Mouse (Mus musculus): ENCODE results near the gene Anks4b.

Anks4b gene

DNA sequence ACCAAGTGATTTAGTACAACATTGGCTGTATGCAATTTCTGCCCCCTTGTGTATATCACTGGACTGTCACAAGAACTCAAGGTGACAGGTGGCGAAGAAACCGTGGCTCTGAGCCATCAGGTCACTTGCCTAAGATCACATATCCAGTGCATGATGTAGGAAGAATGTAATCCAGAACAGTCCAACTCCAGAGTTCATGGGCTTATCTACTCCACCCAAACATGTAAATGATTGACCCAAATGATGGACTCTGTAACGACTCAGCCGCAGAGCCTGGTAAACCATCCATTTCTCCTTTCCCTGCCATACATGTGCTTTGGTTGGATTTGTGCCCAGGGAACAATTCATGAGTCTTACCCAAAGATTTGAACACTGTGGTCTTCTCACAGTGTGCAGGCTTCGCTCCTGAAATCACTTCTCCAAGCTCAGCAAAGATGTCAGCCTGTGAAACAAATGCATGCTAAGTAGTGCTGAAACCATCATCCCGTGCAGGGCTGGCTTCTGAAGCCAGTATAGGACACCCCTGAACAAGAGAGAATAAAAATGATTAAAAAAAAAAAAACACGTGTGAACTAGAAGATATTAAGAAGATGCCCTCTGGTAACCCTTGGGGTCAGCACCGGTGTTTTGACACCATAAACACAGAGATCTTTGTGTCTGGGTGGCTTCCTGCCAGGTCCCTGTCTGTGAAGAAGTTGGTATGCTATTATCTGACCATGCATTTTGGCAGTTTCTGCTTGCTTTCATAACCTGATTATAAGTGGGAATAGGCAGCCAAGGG, 15.9 kb downstream of the Anks4b start:
- DNase-seq, result no peak

DNA sequence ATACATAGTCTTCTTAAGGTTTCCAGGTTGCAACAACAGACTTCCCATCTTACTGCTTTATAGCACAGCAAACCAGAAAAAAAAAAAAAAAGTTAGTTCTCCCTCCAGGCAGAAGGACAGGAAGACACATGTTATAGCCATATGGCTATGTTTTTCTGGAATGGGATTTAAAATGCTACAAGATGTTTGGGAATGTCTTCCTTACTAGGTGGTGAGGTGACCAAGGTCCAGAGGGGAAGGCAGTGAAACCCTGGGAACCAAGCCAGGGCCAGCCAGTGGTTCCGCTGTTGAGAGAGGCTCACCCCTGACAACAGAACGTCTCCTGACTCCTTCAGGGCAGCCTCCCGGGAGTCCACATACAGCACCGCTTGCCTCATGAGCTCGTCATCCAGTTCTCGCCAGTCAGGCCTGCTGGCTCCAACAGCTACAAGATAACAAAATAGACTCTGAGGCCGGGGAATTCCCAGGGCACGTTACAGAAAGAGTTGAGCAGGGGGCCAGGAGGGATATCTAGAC, 16.6 kb downstream of the Anks4b start:
- DNase-seq, result no peak

DNA sequence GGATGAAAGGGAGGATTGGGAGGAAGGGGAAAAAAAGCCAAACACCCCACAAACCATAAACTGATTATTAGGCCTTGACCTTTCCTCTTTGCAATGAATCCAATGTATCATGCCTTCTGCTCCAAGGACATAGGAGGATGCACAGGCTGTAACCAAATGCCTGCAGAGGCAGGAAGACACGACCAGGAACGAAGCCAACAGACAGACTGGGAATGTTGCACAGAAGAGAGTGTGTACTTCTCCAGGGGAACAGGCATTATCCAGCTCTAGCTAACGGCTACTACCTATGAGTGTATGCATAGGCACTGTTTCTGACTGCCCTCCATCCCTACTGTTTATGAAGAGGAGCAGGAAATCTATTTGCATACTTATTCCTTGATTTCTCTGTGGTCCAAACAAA, 18.5 kb downstream of the Anks4b start:
- DNase-seq, result no peak

DNA sequence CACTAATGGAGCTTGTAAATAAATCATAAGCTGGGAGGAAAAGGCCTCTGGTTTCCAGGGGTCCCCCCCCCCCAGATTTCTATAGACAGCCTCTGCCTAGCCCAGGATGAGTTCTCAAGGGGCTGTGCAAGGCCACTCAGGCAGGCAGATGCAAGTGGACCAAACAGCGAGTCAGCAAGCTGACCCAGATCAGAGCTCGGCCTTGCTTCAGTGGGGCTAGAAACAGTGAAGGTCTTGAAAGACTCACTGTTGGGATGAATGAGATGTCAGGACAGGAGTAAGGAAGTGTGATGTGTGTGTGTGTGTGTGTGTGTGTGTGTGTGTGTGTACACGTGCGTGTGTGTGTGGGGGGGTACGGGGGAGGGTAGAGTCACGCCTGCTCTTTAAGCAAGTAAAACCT, 19.2 kb downstream of the Anks4b start:
- DNase-seq, result no peak

DNA sequence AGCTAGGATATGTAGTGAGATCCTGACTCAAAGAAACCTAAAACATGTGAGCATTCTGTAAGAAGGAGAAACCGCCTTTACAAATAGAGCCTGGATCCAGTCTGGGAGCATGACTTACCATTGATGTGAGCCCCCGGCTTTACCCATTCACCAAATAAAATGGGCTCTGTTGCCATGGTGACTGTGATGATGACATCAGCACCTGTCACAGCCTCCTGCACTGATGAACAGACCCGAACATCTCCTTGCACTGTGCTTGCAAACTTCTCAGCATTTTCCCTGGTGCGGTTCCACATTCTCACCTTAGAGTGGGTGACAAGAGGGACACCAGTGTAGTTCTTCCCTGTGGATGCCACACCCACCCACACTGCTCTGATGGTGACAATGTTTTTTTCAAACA, 21.5 kb downstream of the Anks4b start:
- DNase-seq, result no peak

DNA sequence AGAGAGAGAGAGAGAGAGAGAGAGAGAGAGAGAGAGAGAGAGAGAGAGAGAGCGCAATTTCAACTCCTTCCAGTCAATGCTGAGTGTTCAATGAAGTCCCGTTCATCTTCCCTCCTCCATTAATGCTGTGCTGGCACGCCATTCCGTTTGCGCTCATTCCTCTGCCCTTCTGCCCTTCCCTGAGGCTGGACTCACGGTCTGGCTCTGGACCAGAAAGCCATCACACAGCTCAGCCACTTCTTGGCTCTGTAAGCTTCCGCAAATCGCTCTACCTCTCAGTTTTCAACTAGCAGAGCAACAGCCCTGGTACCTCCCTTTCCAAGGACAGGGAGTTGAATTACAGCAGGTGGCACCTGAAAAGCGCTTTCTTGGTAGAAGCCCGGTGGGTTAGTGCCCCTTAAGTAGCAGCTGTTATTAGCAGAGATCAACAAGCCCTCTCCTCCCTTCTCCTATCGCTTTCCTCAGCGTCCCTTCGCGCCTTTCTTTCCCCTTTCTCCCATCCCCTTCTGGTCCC, 27.6 kb downstream of the Anks4b start:
- peak; percentile 16 for DNase-seq

DNA sequence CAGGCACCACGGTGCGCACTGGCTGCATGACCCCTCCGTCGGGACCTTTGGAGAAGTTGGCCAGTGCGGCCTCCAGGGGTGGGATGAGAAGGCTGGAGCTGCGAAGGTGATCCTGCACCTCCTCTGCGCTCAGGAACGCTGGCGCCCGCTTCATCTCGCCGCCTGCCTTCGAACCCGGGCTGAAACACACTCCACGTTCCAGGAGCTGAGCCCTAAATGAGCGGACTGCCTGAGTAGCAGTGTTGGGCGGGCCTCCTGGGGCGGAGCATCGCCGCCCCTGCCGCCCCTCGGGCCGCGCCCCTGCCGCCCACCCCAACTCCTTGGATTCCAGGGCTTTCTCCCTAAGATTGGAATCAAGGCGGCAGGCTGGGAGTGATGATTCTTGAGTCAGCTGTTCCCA, 28.1 kb downstream of the Anks4b start, which contains the start of gene Crym:
Crym (minus strand) TSS at position 341 of the 400 bp plus-strand sequence.
- peak; percentile 35 for DNase-seq

DNA sequence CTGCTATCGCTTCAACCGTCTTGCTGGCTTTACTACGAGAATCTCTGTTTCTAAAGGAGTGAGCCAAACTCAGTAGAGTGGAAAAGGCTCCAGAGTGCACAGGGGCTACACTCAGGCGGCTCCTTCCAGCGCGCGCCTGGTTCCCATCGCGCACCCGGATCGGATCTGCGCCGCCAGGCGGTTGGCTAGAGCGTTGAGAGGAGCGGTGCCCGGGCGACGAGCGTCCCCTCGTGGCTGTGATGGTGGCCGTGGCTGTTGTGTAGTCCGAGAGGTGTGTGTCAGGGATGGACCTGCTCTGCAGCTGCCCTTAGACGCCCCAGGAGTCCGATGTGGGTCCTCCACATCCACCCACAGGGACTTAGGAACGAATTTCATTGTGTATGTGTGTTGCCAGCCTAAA, 30.1 kb downstream of the Anks4b start, which contains the start of gene Abca14:
Abca14 (plus strand) TSS at position 173 of the 400 bp plus-strand sequence.
- DNase-seq, result peak; percentile 91

DNA sequence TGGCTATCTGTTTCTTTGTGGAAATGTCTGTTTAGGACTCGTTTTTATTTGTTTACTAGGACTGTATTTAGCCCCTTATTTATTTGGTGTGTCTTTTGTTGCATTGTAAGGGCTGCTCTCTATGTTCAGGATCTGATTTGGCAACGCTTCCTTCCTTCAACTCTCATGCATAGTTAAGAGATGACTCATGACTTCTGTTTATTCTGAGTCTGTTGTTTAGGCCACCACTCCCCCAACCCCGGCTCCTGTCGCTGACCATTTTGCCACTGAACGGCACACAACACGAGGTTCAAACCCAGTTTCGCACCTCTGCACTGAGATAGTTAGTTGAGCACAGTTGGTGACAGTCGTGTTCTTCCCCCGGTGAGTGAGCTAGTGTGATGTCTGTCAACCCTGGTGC, 32.3 kb downstream of the Anks4b start:
- no peak for DNase-seq

DNA sequence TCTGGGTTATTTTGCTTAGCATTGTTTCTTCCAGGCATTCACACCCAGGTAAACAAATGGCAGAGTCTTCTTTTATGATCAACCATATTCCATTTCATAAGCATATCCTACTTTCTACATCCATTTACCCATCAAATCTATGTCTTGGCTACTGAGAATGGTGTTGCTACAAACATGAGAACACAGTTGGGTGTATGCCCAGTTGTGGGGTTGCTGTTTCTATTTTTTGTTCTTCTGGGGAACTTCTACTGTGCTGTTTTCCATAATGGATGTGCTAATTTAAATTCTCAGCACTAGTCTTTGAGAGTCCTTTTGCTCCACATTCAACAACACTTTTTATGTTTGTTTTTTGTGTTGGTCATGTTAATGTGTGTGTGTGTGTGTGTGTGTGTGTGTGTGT, 54.9 kb downstream of the Anks4b start:
- no peak for DNase-seq
